Mouse (Mus musculus) right cerebral cortex, adult 18-20 months (tissue): ENCODE results near the gene Ano7.
A peak's percentile ranks its signal among the peaks of the same experiment; 100 is the strongest.

Source experiments
- DNase-seq: peaks from one replicate; pipeline ENCODE4 v3.0.0; 2022; ENCODE audit warnings: mixed read lengths

Ano7 gene

GRCm38 (mm10) chr1:93373665-93374064, at the start of gene Ano7:
Gene Ano7 (plus strand): TSS chr1:93373930.
- no peak for DNase-seq

GRCm38 (mm10) chr1:93323973-93324372, 49.8 kb upstream of the Ano7 start:
- DNase-seq, result no peak

GRCm38 (mm10) chr1:93326446-93326845, 47.3 kb upstream of the Ano7 start:
- DNase-seq, result no peak

- no peak for DNase-seq
These were observed 39.1 kb upstream of the Ano7 start for GRCm38 (mm10) chr1:93334621-93335020.

GRCm38 (mm10) chr1:93342648-93343503, 30.9 kb upstream of the Ano7 start, which contains the start of the genes Ppp1r7 and Pask:
Gene Ppp1r7 (plus strand): TSS chr1:93342854.
Gene Pask (minus strand): TSS chr1:93343482.
- peak; percentile 97 for DNase-seq

DNA sequence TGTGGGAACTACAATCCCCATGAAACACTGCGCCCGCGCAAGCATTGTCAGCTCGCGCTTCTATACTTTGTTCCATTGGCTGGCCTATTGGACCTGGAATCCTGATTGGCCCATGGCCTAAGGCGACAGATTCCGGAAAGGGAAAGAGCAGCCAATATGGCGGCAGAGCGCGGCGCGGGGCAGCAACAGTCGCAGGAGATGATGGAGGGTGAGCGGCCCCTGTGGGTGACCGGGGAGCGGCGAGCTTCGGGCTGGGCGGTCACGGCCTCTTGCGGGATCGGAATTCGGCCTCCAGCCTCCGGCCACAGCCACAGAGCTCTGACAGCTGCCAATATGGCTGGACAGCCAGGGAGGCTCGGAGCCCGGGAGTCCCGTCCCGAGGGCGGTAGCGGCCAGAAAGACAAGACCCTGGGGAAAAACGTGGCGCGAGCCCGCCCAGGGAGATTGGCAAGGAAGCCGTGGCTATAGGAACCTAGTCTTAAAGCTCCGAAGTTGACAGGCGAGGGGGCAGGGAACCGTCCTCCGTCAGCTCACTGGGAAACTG, 30.2 kb upstream of the Ano7 start:
- DNase-seq, result peak; percentile 97

GRCm38 (mm10) chr1:93347176-93347575, 26.6 kb upstream of the Ano7 start:
- no peak for DNase-seq

DNA sequence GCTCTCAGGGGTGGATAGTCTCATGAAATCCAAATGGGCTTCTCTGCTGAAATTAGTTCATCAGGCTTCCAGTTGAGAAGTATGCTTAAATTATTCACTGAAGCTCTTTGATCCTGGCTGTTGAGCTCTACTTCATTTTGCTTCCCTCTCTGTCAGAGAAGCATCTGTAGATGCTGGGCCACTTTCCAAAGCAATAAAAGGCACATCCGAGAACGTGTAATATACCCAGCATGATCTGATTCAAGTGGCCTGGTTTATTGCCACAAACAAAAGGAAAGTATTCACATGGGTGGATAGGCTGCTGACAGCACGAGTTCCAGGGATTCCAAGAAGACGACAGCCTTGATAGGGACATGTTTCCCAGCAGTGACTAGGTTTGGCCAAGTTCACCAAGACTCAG, 24.0 kb upstream of the Ano7 start:
- no peak for DNase-seq

GRCm38 (mm10) chr1:93352724-93353123, 21.0 kb upstream of the Ano7 start:
- peak; percentile 27 for DNase-seq

GRCm38 (mm10) chr1:93362661-93363060, 11.1 kb upstream of the Ano7 start:
- no peak for DNase-seq

DNA sequence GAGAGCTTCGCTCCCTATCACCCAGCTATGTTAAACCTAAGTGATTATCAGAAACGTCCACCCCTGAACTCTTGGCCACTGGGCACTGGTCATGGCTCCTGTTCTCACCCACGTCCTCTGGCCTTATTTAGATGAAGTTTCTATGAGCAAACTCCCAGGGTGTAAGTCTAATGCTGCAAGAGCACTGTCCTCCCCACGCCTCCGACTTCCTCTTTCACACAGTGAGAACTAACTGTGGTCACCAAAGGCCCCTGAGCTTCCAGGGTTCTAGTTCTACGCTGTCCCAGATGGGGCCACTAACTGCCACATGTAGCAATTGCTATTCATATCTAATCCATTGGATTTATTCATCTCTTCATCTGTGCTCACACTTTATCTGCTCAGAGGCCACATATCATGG, 8.1 kb upstream of the Ano7 start:
- DNase-seq, result no peak

DNA sequence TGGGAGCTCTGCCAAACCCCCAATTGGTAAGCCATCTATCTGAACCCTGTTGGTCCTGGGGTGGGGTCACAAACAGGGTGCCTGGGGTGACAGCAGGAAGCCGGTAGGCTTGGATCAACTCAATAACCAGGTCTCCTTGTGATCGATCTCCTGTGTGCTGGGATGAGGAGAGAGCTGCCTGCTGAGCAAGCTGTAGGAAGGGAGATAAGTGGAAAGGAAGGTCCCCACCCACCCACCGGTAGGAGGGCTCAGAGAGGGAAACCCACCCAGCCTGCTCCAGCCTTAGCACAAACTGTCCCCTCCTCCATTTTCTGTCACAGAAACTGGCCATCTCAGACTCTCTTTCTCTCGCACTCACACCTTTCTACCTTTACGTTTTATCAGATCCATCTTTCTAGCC, 3.6 kb downstream of the Ano7 start:
- DNase-seq, result no peak

GRCm38 (mm10) chr1:93379117-93379516, 5.4 kb downstream of the Ano7 start:
- DNase-seq, result no peak

DNA sequence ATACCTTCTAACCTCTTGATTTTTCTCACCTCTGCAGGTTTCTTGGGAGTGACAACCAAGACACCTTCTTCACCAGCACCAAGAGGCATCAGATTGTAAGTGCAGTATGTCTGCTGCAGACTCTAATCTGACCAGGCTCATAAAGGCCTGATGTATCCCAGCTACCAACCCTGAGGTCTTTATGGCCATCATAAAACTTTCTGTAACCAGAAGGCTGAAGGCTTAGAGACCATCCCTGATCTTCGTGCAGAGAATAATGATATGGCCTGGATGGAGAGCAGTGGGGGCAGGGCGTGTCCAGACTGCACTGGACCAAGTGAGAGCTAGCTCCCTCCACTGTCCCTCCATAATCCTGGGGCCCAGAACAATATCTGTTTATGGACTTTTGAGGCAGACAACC, 13.5 kb downstream of the Ano7 start:
- no peak for DNase-seq

GRCm38 (mm10) chr1:93388906-93389305, 15.2 kb downstream of the Ano7 start:
- DNase-seq, result no peak

DNA sequence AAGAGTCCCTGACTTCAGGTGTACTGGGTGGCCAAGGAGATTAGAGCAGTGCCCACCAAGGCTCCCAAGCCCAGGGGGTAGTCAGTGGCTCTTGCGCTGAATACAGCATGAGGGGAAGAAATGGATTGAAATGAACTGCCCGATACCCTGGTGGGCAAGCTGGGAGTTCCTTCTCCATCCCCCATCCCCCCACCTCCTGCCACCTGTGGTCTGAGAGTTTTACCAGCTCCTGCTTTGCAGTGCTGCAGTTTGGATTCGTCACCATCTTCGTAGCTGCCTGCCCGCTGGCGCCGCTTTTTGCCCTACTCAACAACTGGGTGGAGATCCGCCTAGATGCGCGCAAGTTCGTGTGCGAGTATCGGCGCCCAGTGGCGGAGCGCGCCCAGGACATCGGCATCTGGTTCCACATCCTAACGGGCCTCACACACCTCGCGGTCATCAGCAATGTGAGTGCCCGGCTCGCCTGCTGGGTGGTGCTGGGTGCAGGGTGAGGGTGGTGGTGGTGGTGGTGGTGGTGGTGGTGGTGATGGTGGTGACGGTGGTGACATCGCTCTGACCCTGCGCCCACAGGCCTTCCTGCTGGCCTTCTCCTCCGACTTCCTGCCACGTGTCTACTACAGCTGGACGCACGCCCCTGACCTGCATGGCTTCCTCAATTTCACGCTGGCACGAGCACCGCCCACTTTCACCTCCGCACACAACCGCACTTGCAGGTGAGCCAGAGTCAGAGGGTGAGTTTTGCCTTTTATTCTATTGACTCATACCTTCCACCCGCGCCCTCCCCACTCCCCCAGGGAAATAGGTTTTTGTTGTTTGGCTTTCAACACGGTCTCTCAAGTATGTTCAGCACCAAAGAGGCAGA, 27.7 kb downstream of the Ano7 start:
- DNase-seq, result no peak

- DNase-seq, result no peak
These were observed 29.7 kb downstream of the Ano7 start for GRCm38 (mm10) chr1:93403403-93403802.

GRCm38 (mm10) chr1:93432087-93432486, 58.4 kb downstream of the Ano7 start:
- no peak for DNase-seq

DNA sequence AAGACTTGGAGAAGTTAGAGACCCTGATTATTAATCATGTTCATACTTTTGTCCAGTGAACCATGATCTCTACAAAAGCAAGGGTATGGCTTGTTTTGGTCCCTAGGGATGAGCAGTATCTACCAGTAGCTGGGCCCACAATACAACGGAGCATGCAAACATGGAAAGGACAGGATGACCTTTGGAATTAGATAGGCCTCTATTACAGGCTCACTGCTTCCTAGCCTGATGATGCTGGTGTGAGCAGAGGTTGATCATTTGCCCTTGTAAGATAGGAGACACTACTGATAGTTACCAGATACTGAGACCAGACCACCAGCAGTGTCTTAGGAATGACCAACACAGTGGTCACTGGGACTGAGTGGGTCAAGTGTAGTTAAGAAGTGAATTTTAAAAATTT, 65.6 kb downstream of the Ano7 start:
- DNase-seq, result no peak

- peak; percentile 52 for DNase-seq
These were observed 70.8 kb downstream of the Ano7 start for GRCm38 (mm10) chr1:93444405-93445110.

- peak; percentile 43 for DNase-seq
These were observed 71.5 kb downstream of the Ano7 start for GRCm38 (mm10) chr1:93445111-93445821.

- no peak for DNase-seq
These were observed 72.1 kb downstream of the Ano7 start for GRCm38 (mm10) chr1:93445822-93446162.
